Mouse (Mus musculus): ENCODE data around the gene Lgals7. TPM values are rescaled to one million over a fixed set of nuclear protein-coding genes. Genes with fewer than 3 reads are reported as not detected.
"Not testable (repeated sequence)": the region's sequence is repeated elsewhere in the genome, so short reads cannot be mapped to it uniquely, and the experiment has no call there.

Lgals7 gene
- polyA plus RNA-seq, 1 experiment from 2014 or later, result 2.9 TPM

DNA sequence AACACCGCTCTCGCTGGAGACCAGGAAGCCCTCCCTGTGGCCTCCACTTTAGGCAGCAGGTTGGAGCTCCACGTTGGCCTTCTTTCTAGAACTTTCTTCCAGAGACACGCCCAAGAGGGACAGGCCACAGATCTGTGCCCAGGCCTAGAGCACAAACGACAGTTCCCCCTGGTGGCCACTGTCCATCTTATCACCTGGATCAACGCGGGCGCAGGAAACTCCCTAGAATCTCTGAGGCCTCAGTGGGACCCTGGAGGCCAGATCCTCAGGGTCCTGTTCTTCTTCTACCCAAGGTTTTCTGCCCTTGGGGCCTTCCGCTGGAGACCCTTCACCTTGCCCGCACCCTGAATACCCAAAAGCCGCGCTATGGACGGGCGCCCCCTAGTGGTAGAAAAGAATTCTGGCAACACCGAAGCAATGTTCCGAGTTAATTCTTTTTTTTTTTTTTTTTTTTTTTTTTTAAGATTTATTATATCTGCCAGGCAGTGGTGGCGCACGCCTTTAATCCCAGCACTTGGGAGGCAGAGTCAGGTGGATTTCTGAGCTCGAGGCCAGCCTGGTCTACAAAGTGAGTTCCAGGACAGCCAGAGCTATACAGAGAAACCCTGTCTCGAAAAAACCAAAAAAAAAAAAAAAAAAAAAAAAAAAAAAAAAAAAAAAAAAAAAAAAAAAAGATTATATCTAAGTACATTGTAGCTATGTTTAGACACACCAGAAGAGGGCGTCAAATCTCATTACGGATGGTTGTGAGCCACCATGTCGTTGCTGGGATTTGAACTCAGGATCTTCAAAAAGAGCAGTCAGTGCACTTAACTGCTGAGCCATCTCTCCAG, 4.1 kb downstream of the Lgals7 start:
- WGBS, result 30% methylated on average over 23 of the region's 23 CpGs
- not testable (repeated sequence) for H3K9me3 ChIP-seq (ENCODE audit: control insufficient read depth, low read length)

GRCm38 (mm10) chr7:28870901-28871664, 7.4 kb downstream of the Lgals7 start:
- 89% methylated on average over 24 of the region's 24 CpGs for WGBS
- H3K9ac ChIP-seq (replicated peaks; ENCODE audit: low read depth, low read length), result no peak overlapping the region
- H3K4me2 ChIP-seq (ENCODE audit: low read length), result no peak overlapping the region
- H3K9me3 ChIP-seq (ENCODE audit: control insufficient read depth, low read length), result no peaks in the 10 kb centered on the region
- no peak overlapping the region for H3K27ac ChIP-seq (ENCODE audit: low read length)
- ATAC-seq, result no peak
- no peak overlapping the region for H3K4me3 ChIP-seq (replicated peaks; ENCODE audit: low read length)
- no peaks in the 10 kb centered on the region for H3K27me3 ChIP-seq (replicated peaks; ENCODE audit: control insufficient read depth, insufficient read depth, low read length)
- no peaks in the 10 kb centered on the region for H3K4me1 ChIP-seq (replicated peaks; ENCODE audit: control insufficient read depth, insufficient read depth, low read length)
- H3K36me3 ChIP-seq (ENCODE audit: control insufficient read depth, insufficient read depth), result no peaks in the 10 kb centered on the region

More for the DNA sequence above, 4.1 kb downstream of the Lgals7 start:
- not testable (repeated sequence) for H3K27ac ChIP-seq (ENCODE audit: low read length); H3K36me3 ChIP-seq (ENCODE audit: control insufficient read depth, insufficient read depth); H3K9ac ChIP-seq (replicated peaks; ENCODE audit: low read depth, low read length); H3K4me1 ChIP-seq (replicated peaks; ENCODE audit: control insufficient read depth, insufficient read depth, low read length); H3K4me2 ChIP-seq (ENCODE audit: low read length); ATAC-seq; H3K4me3 ChIP-seq (replicated peaks; ENCODE audit: low read length); H3K27me3 ChIP-seq (replicated peaks; ENCODE audit: control insufficient read depth, insufficient read depth, low read length)

GRCm38 (mm10) chr7:28874565-28874964, 10.9 kb downstream of the Lgals7 start:
- no peak for ATAC-seq
- no peaks in the 10 kb centered on the region for H3K4me1 ChIP-seq (replicated peaks; ENCODE audit: control insufficient read depth, insufficient read depth, low read length)
- H3K27me3 ChIP-seq (replicated peaks; ENCODE audit: control insufficient read depth, insufficient read depth, low read length), result no peaks in the 10 kb centered on the region
- H3K4me3 ChIP-seq (replicated peaks; ENCODE audit: low read length), result no peak overlapping the region
- WGBS, result 78% methylated on average over 2 of the region's 2 CpGs
- H3K36me3 ChIP-seq (ENCODE audit: control insufficient read depth, insufficient read depth), result no peaks in the 10 kb centered on the region
- no peak overlapping the region for H3K4me2 ChIP-seq (ENCODE audit: low read length)
- no peak overlapping the region for H3K9ac ChIP-seq (replicated peaks; ENCODE audit: low read depth, low read length)
- H3K27ac ChIP-seq (ENCODE audit: low read length), result no peak overlapping the region
- H3K9me3 ChIP-seq (ENCODE audit: control insufficient read depth, low read length), result no peaks in the 10 kb centered on the region

- Histone ChIP-seq H3K36me3 (ENCODE audit: control insufficient read depth, insufficient read depth) (no peaks in the 10 kb centered on the region), H3K4me2 (ENCODE audit: low read length) (no peak overlapping the region), H3K9me3 (ENCODE audit: control insufficient read depth, low read length) (no peaks in the 10 kb centered on the region), H3K4me1 (replicated peaks; ENCODE audit: control insufficient read depth, insufficient read depth, low read length) (no peaks in the 10 kb centered on the region), H3K27ac (ENCODE audit: low read length) (no peak overlapping the region), H3K27me3 (replicated peaks; ENCODE audit: control insufficient read depth, insufficient read depth, low read length) (no peaks in the 10 kb centered on the region), H3K4me3 (replicated peaks; ENCODE audit: low read length) (no peak overlapping the region), H3K9ac (replicated peaks; ENCODE audit: low read depth, low read length) (no peak overlapping the region)
- no peak for ATAC-seq
- WGBS, result 79% methylated on average over 4 of the region's 4 CpGs
Measured at GRCm38 (mm10) chr7:28876099-28876498, 12.4 kb downstream of the Lgals7 start.

- WGBS, result 87% methylated on average over 7 of the region's 7 CpGs
- Histone ChIP-seq H3K36me3 (ENCODE audit: control insufficient read depth, insufficient read depth) (no peaks in the 10 kb centered on the region), H3K9me3 (ENCODE audit: control insufficient read depth, low read length) (no peaks in the 10 kb centered on the region), H3K9ac (replicated peaks; ENCODE audit: low read depth, low read length) (no peak overlapping the region), H3K4me3 (replicated peaks; ENCODE audit: low read length) (no peak overlapping the region), H3K4me1 (replicated peaks; ENCODE audit: control insufficient read depth, insufficient read depth, low read length) (no peaks in the 10 kb centered on the region), H3K27me3 (replicated peaks; ENCODE audit: control insufficient read depth, insufficient read depth, low read length) (no peaks in the 10 kb centered on the region), H3K27ac (ENCODE audit: low read length) (no peak overlapping the region), H3K4me2 (ENCODE audit: low read length) (no peak overlapping the region)
- ATAC-seq, result no peak
Measured at GRCm38 (mm10) chr7:28877155-28877554, 13.5 kb downstream of the Lgals7 start.

DNA sequence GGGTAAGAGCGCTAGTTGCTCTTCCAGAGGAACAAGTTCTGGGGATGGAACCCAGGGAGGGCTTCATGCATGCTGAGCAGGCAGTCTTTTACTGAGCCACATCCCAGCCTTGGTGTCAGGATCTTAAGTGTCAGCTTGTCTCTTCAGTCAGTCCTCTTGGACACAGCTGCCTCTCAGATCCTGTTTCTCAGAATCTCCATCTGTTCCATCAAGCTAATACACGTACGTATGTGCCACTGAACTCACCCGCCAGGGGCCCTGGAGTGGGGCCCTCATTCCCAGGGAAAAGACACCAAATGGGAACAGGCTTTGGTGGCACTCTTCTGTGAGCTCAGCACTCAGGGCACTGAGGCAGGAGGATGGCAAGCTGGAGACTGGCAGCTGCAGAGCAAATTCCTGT, 14.2 kb downstream of the Lgals7 start:
- Histone ChIP-seq H3K36me3 (ENCODE audit: control insufficient read depth, insufficient read depth) (no peaks in the 10 kb centered on the region), H3K4me2 (ENCODE audit: low read length) (no peak overlapping the region), H3K27me3 (replicated peaks; ENCODE audit: control insufficient read depth, insufficient read depth, low read length) (no peaks in the 10 kb centered on the region), H3K9ac (replicated peaks; ENCODE audit: low read depth, low read length) (no peak overlapping the region), H3K27ac (ENCODE audit: low read length) (no peak overlapping the region), H3K4me3 (replicated peaks; ENCODE audit: low read length) (no peak overlapping the region), H3K9me3 (ENCODE audit: control insufficient read depth, low read length) (no peaks in the 10 kb centered on the region), H3K4me1 (replicated peaks; ENCODE audit: control insufficient read depth, insufficient read depth, low read length) (no peaks in the 10 kb centered on the region)
- no peak for ATAC-seq
- 71% methylated on average over 4 of the region's 4 CpGs for WGBS

GRCm38 (mm10) chr7:28879606-28880005, 16.0 kb downstream of the Lgals7 start:
- no peak for ATAC-seq
- 88% methylated on average over 7 of the region's 7 CpGs for WGBS

DNA sequence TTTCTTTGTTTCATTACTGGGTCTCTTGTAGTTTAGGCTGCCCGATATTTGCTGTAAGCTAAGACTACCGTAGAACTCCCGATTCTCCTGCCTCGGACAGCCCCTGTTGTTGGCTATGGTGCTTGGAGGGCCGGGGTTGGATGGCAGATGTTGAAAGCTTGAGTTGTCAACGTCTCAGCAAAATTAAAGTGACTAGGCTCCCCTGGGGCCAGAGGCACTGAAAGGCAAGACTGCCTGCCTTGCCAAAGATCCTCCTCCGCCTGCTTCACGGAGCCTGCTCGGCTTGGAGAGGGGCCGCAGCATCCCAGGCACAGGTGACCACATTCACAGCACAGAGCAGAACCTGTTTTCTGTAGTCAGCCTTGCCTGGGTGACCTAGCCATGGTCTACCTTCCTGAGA, 16.9 kb downstream of the Lgals7 start:
- no peak for ATAC-seq
- WGBS, result 79% methylated on average over 10 of the region's 10 CpGs

More at GRCm38 (mm10) chr7:28879606-28880005, 16.0 kb downstream of the Lgals7 start:
- Histone ChIP-seq H3K4me1 (replicated peaks; ENCODE audit: control insufficient read depth, insufficient read depth, low read length) (no peaks in the 10 kb centered on the region), H3K9me3 (ENCODE audit: control insufficient read depth, low read length) (no peaks in the 10 kb centered on the region), H3K9ac (replicated peaks; ENCODE audit: low read depth, low read length) (no peak overlapping the region), H3K27me3 (replicated peaks; ENCODE audit: control insufficient read depth, insufficient read depth, low read length) (no peaks in the 10 kb centered on the region), H3K27ac (ENCODE audit: low read length) (no peak overlapping the region), H3K4me3 (replicated peaks; ENCODE audit: low read length) (no peak overlapping the region), H3K36me3 (ENCODE audit: control insufficient read depth, insufficient read depth) (no peaks in the 10 kb centered on the region), H3K4me2 (ENCODE audit: low read length) (no peak overlapping the region)

DNA sequence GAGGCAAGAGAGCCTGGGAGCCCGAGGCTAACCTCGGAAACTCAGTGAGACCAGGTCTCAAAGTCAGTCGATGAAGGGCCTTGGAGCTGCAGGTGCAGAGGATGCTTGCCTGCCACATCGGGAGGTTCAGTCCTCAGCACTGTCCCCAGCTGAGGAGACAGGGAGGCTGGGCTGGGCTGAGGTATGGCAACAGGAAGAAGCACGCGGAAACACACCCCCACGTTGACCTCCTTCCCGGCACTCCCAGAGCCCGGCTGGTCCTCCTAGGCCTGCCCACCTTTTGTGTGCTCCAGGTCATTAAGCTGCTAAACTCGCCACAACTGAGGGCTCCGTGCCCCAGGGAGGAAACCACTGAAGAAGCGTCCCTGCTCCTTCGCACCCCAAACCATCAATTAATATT, 17.5 kb downstream of the Lgals7 start, which contains the start of gene Capn12:
Gene Capn12 (plus strand): TSS at position 224 of the 400 bp plus-strand sequence.
- Histone ChIP-seq H3K9me3 (ENCODE audit: control insufficient read depth, low read length) (no peaks in the 10 kb centered on the region), H3K27me3 (replicated peaks; ENCODE audit: control insufficient read depth, insufficient read depth, low read length) (no peaks in the 10 kb centered on the region), H3K4me2 (ENCODE audit: low read length) (no peak within 1 kb of the TSS), H3K36me3 (ENCODE audit: control insufficient read depth, insufficient read depth) (no peaks in the 10 kb centered on the region), H3K9ac (replicated peaks; ENCODE audit: low read depth, low read length) (no peak within 1 kb of the TSS), H3K27ac (ENCODE audit: low read length) (no peak within 1 kb of the TSS), H3K4me1 (replicated peaks; ENCODE audit: control insufficient read depth, insufficient read depth, low read length) (no peaks in the 10 kb centered on the region), H3K4me3 (replicated peaks; ENCODE audit: low read length) (no peak within 1 kb of the TSS)
- WGBS, result 33% methylated on average over 13 of the region's 13 CpGs
- no peak for ATAC-seq

More for the DNA sequence above, 16.9 kb downstream of the Lgals7 start:
- Histone ChIP-seq H3K9ac (replicated peaks; ENCODE audit: low read depth, low read length) (no peak overlapping the region), H3K27ac (ENCODE audit: low read length) (no peak overlapping the region), H3K4me2 (ENCODE audit: low read length) (no peak overlapping the region), H3K4me1 (replicated peaks; ENCODE audit: control insufficient read depth, insufficient read depth, low read length) (no peaks in the 10 kb centered on the region), H3K4me3 (replicated peaks; ENCODE audit: low read length) (no peak overlapping the region), H3K9me3 (ENCODE audit: control insufficient read depth, low read length) (no peaks in the 10 kb centered on the region), H3K27me3 (replicated peaks; ENCODE audit: control insufficient read depth, insufficient read depth, low read length) (no peaks in the 10 kb centered on the region), H3K36me3 (ENCODE audit: control insufficient read depth, insufficient read depth) (no peaks in the 10 kb centered on the region)

Measured in forebrain, embryonic 16.5 days (tissue).